Mouse (Mus musculus) G1E (cell line): Measurements from ENCODE around the gene Rnf5.

Experiments used
- CTCF ChIP-seq: IDR thresholded peaks from 2 replicates; pipeline ENCODE4 v1.5.1; 2012; ENCODE audit warnings: low read depth, low read length, inconsistent platforms, mixed read lengths
- GATA1 ChIP-seq: IDR thresholded peaks from 2 replicates; pipeline ENCODE4 v1.6.1; 2012; ENCODE audit warnings: borderline replicate concordance, low read length, inconsistent platforms, mixed read lengths
- POLR2AphosphoS5 ChIP-seq: IDR thresholded peaks from 2 replicates; pipeline ENCODE4 v1.6.1; 2012; ENCODE audit warnings: low read depth, low read length, inconsistent platforms; ENCODE audit not compliant: insufficient replicate concordance

- TF ChIP-seq CTCF (peak; percentile 69; the same call in 1 of the 2 replicates), POLR2AphosphoS5 (no peak), GATA1 (no peak)
These were observed 31.6 kb downstream of the Rnf5 start for GRCm38 (mm10) chr17:34571875-34572274.
